Mouse (Mus musculus) thymus, postnatal 0 days (tissue): ENCODE measurements around the gene Olfr1301. TPM values are rescaled to one million over a fixed set of nuclear protein-coding genes. Genes with fewer than 3 reads are reported as not detected.

Source experiments
- DNase-seq: peaks from one replicate; pipeline ENCODE4 v3.0.0-alpha.2; 2015; ENCODE audit warnings: low spot score
- polyA plus RNA-seq: library from polyadenylated mRNA; unstranded; fragments of >200 nt; fragmentation: Nextera tagmentation; extraction: Ambion mirVana; gene quantifications from 2 replicates; pipeline ENCODE4 v1.2.1, GENCODE M21; 2015

Gene Olfr1301
- polyA plus RNA-seq = not detected in 2 replicates

DNA sequence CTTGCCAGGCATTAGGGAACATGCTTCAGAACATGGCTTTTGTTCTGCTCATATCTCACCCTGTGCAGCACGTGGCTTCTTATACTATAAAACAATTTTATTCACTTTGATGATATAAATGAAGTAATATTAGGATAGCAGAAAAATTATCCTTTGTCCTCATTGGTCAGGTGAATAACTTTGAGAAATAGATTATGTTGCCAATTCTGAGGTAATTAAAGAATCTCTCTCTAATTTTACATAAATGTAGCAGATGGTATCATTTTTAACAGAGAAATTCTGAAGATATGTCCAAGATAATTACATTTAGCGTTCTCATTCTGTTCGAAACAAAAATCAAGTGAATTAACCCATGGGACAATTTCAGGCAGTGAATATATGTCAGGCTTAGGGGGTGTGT is at the start of gene Olfr1301:
Olfr1301 (plus strand) TSS at position 301 of the 400 bp plus-strand sequence.
- no peak for DNase-seq

DNA sequence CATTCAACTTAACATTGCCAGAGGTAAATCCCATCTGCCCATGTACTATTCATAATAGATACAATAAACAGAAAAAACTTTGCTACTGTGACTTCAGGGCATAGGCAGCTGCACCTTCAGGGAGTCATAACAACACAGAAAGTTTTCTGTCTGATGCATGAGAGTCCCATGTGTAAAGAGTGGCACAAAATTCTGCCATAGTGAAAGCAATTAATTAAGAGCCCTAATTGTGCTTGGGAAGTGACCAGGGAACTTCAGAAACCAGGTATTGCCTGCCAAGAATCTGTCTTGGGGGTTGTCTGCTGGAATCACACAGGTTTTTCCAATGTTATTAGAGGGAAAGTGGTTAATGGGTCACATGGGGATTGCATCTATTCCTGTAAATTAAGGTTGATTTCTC is 24.1 kb upstream of the Olfr1301 start:
- no peak for DNase-seq

DNA sequence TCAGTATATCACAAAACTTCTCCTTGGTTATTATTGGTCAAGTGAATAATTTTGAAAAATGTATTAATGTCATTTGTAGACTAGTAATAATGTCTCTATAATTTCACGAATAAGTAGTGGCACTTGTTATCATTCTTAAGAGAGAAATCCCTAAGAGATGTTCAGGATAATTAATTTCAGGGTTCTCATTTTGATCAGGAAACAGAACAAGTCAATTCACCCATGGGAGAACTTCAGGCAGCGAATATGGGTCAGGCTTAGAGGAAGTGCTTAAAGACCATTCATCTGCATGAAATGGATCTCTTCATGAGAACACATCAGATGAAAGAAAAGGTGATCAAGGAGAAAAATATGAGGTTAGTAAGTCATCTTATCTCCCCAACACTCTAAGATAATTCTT is 26.3 kb downstream of the Olfr1301 start, which contains the start of gene Olfr1302:
Olfr1302 (plus strand) TSS at position 301 of the 400 bp plus-strand sequence.
- no peak for DNase-seq

Other genes with a start within 250 kb of the Olfr1301 start
- not detected in 2 replicates for gene Olfr1293-ps, start 225.8 kb upstream of the Olfr1301 start, polyA plus RNA-seq
- gene Olfr1294, start 210.7 kb upstream of the Olfr1301 start, polyA plus RNA-seq = not detected in 2 replicates
- not detected in 2 replicates for gene Olfr1295, start 181.3 kb upstream of the Olfr1301 start, polyA plus RNA-seq
- gene Olfr1297, start 124.5 kb upstream of the Olfr1301 start, polyA plus RNA-seq = not detected in 2 replicates
- not detected in 2 replicates for gene Olfr1298, start 101.8 kb upstream of the Olfr1301 start, polyA plus RNA-seq
- gene Olfr1299, start 89.6 kb upstream of the Olfr1301 start, polyA plus RNA-seq = not detected in 2 replicates
- gene Olfr1302, start 26.4 kb downstream of the Olfr1301 start, polyA plus RNA-seq = not detected in 2 replicates
- gene Olfr1303, start 69.3 kb downstream of the Olfr1301 start, polyA plus RNA-seq = not detected in 2 replicates
- not detected in 2 replicates for gene Olfr1305, start 126.1 kb downstream of the Olfr1301 start, polyA plus RNA-seq
- not detected in 2 replicates for gene Olfr1306, start 165.3 kb downstream of the Olfr1301 start, polyA plus RNA-seq
- gene Olfr1307, start 198.4 kb downstream of the Olfr1301 start, polyA plus RNA-seq = not detected in 2 replicates
- not detected in 2 replicates for gene Olfr1308, start 213.9 kb downstream of the Olfr1301 start, polyA plus RNA-seq
- not detected in 2 replicates for gene Olfr1309, start 239.3 kb downstream of the Olfr1301 start, polyA plus RNA-seq